Mouse (Mus musculus) adrenal gland, adult 8-10 months (tissue): ENCODE data around the gene Olfr643. TPM values are rescaled to one million over a fixed set of nuclear protein-coding genes. Genes with fewer than 3 reads are reported as not detected.

Source experiments
- DNase-seq: peaks from one replicate; pipeline ENCODE4 v3.0.0; 2022
- total RNA-seq, 4 experiments: library from RNA; stranded (reverse); gene quantifications; 2 replicates each; pipeline ENCODE4 v1.2.4; 2022

Gene Olfr643
- total RNA-seq = not detected

DNA sequence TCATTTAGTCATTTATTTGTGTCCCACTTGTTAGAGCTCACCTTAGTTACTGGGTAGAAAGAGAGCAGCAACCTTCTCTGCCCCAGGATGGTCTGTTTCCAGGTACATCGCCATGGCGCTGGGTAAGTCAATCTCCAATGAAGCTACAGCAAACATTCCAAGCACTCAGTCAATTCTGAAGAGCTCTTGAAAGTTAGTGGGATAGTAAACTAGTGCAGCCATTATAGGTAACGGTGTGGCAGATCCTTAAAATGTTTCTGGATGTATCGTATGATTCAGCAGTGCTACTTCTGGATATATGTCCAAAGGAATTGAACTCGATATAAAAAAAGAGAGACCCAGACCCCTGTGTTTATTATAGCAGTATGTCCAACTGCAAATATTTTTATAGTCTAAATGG is at the start of gene Olfr643:
TSS of gene Olfr643 (minus strand) at position 101 of the 400 bp plus-strand sequence.
- no peak for DNase-seq

DNA sequence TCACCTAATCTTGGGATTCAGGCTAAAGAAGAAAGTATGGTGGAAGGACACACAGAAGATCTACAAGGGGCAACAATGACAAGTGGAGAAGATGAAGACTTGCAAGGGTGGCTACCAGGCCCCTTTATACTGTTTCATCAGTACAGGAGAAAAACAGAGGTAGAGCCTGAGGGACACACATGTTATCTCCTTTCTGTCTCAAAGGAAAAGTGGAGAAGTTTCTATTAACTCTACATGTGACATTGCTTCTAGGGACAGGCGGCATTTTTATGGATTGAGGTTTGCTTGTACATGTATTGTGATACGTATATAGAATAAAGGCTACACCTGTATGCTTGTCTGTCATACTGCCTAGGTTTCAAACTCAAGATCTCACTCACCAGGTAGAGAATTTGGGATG is 46.1 kb upstream of the Olfr643 start, which contains the start of gene Olfr648:
TSS of gene Olfr648 (minus strand) at position 101 of the 400 bp plus-strand sequence.
- no peak for DNase-seq

DNA sequence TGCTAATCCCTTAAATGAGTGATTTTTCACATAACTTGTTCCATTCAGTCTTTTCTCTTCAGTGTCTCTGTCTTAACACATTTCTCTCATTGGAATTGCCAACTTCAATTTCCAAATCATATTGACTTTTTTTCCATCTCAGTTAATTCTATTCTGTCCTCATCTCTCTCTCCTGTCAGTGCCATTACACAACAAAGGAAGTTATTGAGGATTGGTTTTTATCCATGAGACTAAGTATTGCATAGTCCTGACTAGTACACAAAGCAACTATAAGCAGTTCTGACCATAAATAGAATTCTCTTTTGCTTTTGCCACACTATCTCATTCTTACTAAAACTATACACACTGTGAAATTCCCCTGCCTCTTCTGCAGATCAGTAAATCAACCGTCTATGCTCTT is 41.9 kb upstream of the Olfr643 start:
- no peak for DNase-seq

DNA sequence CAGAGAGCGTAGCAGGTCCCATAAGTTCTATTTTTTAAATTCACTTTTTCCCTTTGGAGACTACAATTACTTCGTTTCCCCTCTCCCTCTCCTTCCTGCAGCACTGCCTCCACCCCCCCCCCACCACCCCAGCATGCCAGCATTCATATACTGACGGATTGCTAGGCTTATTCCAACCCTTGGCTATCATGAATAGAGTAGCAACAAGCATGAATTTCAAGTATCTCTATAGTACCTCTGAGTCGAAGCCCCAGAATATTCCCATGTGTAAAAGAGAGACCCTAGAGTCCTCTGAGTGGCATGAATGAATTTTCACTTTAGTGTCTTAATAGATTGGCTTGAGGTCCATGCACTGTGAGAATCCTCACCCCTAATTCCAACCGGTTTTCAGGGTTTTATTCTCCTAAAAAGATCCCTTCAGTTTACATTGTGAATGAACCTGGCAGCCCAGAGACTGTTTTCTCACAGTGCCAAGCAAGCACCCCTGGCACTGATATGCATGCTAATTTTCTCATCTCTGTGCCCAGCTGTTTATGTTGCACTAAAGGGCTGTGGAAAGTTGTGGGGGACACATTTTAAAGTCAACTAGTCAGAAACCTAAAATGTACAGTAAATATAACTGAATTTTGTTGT is 41.3 kb upstream of the Olfr643 start:
- no peak for DNase-seq

DNA sequence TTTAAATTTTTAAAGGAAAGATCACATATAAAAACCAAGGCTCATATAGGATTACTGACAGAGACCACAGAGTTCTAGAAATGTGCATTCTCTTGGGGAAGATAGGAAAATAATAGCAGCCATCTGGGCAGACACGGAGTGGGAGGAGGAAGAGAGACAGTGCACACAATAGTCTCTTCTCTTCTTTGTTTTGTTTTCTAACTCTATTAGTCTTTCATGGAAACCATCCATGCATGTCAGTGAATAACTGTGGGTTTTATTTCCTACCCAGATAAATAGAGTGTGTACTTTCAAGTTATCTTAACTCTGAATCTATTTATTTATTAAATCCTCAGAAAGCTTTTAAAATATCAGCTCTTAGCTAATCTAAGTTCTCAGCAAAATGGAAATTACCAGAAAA is 37.9 kb upstream of the Olfr643 start:
- DNase-seq = no peak

DNA sequence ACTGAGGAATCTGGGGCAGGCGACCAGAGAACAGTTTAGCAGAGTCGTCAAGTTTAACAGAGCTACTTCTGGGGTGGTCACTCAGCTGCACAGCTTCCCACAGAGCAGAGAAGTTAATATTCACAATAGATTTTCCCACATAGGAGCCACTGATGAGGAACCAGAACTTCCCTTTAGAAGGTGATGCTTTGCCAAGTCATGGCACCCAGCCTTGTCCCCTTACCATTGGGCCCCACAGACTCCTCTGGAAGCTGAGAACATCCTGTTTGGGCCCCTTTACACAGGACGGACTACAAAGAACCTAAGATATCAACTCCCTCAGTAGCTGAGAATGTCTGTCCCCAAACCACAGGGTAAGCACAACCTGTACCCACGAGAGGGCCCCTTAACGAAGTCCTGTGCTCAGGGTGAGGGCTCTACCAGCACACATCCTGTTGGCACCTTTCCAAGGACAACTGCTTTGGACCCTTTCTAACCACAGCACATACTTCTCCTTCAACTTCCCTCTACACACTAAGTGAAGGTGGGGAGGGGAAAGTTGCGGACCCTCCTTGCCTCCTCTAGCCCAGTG is 32.5 kb upstream of the Olfr643 start:
- no peak for DNase-seq

DNA sequence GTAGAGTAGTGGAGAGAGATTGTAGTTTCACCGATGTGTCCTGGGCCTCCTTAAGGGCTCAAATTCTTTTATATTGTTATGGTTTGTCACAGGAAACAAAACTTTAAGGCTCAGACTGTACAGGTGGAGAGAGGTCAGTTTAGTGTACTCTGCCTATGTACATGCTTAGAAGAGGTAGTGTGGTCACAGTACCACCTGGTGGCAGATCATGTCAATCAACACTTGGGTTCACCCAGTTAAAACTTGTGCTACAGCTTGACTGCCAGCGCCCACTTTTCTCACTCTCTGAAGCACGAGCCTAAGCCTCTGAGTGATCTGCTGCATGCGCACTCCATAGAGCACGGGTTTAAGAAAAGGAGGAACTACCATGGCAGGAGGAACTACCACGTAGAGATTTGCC is 29.9 kb upstream of the Olfr643 start:
- no peak for DNase-seq

DNA sequence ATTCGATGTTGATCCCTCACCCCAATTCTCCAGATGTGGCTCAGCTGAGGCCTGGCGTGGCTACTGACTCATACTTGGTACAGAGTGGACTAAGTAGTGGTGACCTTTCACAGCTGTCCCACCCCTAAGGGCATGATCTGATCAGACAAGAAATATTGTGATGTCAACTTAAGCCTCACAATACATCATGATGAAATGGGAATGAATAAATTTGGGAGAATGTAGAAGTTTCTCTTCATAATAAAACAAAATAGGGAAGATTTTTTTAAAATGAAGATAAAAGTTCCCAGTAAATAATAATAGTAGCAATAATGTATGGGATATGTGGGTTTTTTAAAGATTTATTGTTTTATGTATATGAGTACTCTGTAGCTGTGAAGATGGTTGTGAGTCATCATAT is 13.3 kb upstream of the Olfr643 start, which contains the start of gene Ubqlnl:
TSS of gene Ubqlnl (minus strand) at position 101 of the 400 bp plus-strand sequence.
- DNase-seq = no peak

DNA sequence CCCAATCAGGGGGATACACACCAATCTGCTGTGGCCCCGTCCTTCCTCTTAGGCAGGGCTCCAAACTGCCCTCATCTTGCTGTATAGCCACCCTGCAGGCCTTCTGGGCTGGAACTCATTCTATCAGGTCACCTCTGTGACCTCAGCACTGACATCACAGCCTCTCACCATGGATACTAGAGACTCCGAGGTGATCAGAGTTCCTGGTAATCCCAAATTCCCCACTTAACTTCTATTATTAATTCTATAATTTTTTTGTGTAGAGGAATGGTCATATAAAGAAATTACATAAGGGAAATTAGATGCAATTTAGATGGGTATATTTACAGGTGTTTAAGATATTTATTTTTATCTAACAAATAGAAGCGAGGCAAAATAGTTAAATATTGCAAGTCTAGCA is 6.0 kb upstream of the Olfr643 start, which contains the start of gene Ubqln3:
TSS of gene Ubqln3 (minus strand) at position 101 of the 400 bp plus-strand sequence.
- DNase-seq = no peak

DNA sequence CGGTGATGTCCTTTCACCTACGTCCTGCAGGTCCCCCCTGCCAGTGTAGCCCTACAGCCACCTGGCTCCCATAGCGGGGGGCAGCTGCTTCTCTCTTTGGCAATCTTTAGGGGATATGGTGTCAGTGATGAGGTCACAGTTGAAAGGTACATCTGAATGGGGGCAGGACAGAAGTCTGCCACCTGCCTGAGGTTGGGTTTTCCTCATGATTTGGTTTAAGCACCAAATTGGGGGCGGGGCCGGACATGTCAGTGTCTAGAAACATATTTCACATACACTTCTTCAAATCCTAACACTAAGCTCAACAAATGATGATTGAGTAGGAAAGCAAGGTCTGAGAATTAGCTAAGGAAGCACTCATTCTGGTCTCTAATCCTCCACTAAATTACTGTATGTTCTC is 7.5 kb downstream of the Olfr643 start, which contains the start of gene Ubqln5:
TSS of gene Ubqln5 (minus strand) at position 101 of the 400 bp plus-strand sequence.
- DNase-seq = no peak

DNA sequence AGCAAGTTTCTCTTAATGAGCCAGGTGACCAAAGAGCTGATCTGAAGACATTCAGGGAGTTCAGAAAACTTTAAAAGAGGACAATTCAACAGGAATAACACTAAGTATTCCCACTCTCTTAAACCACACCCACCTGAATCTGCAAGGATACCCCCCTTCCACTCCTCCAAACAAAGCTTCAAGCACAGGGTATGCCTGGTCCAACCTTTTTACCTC is 32.5 kb downstream of the Olfr643 start, which contains the start of gene Olfr646:
TSS of gene Olfr646 (plus strand) at position 117 of the 216 bp plus-strand sequence.
- DNase-seq = no peak

DNA sequence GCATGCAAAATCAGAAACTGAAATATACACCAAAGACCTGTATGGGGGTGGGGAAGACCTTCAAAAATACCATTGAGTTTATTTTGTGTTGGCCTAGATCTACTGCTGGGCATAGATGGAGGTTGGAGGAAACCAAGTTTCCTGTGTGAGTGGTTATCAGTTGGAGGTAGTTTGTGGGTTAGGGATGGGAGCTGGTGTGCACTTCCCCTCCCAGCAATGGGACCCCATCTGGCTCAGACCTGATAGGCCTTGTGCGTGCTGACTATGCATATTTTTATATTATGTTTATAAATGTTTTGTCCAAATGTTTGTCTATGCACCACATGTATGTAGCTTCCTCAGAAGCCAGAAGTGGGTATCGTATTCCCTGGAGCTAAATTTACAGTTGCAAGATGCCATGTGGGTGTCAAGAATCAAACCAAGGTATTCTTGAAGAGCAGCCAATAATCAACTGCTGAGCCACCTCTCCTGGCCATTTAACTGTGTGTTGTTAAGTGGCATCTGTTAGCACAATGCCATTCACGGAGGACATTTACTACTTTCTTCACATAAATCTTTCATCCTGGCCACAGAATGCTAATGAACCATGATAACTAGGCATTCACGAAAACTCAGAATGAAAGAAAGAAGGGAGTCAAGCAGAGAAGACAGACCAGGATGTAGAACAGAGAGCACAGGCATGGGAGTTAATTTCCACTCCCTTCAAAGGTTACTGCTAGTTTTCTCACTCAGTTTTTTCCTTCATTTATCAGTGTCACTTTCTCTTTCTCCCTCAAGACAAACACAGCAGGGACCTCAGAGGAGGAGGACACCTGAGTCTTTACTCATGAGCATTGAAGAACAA is 33.1 kb downstream of the Olfr643 start:
- DNase-seq = no peak

DNA sequence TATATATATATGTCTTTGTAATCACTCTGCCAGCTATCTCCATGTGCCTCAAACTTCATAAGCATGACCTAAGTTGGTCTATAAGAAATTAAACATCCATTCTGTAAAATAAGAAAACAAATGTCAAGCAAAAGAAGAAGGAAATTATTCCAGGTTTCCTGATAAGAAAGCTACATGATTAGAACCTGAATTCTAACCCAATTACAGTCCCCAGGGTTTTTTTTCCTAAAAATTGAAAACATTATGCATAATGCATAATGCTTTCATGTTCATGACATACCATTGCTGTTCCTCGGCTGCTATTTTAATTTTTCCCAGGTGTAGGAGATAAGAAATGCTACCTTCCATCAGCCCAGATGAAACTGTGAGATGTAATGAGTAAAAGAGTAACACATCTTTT is 51.8 kb downstream of the Olfr643 start, which contains the start of gene Olfr645:
TSS of gene Olfr645 (minus strand) at position 101 of the 400 bp plus-strand sequence.
- no peak for DNase-seq

DNA sequence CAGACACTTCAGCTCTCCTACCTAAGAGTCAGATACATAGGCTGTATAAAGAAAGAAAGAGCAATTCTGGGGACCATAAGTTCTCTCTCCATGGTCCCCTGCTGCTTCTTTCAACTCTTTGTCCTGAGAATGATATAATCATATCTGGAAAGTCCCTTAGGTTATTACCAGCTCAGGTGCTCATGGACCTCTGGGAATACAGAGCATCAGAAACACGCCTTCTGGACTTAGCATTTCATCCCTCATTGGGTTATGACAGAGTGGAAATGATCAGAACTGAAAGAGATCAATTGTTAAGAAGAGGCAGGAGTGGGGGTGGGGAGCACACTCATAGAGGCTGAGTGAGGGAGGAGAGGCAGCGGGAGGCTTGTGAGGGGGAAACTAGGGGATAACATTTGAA is 65.4 kb downstream of the Olfr643 start, which contains the start of gene Olfr644:
TSS of gene Olfr644 (minus strand) at position 101 of the 400 bp plus-strand sequence.
- DNase-seq = no peak

DNA sequence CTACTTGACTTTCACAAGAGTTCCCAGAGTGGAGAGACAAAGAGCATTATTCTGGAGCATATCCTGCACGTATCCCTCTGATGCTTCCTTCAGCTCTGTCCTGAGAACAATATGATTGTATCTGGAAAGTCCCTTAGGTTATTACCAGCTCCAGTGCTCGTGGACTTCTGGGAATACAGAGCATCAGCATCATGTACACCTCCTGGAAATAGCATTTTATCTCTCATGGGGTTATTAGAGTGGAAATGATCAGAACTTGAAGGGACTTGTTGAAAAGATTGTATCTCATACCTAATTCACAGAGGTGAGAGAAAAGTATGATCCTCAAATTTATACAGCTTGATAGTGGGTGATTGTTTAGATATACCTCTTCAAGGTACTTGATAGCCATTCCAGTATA is 75.9 kb downstream of the Olfr643 start, which contains the start of gene 4930516K23Rik:
TSS of gene 4930516K23Rik (minus strand) at position 101 of the 400 bp plus-strand sequence.
- DNase-seq = no peak

DNA sequence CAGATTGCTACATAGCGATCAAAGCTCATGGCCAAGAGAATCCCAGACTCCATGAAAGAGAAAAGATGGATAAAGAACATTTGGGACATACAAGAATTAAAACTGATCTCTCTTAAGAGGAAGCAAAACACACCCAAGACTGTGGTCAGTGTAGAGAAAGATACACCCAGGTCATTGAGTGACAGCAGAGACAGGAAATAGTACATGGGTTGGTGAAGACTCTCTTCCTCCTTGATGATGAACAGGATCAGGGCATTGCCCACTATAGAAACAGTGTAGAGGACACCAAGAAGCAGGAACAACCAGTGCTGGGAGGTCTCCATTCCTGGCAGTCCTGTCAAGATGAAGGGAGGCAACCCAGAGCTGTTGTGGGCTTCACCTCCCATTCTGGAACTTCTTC is 78.0 kb downstream of the Olfr643 start:
- DNase-seq = no peak

DNA sequence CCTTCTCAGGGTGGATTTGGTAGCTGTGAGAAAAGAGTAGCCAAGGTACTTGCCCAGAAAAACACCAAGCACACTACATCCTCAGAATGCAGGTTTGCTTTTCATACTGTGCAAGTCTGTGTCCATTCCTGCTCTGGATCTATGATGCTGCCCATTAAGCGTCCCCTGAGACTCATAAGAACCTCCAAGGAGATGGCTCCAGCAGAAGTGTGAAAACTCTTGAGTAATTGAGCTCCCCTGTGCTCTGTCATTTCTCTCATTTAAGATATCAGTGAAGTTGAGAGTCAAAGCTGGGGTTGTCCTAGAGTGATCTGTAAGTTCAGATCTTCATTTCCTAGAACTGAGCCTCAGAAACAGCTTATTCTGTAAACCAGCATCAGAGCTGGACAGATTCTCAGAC is 84.6 kb downstream of the Olfr643 start, which contains the start of gene Olfr642:
TSS of gene Olfr642 (minus strand) at position 101 of the 400 bp plus-strand sequence.
- no peak for DNase-seq

DNA sequence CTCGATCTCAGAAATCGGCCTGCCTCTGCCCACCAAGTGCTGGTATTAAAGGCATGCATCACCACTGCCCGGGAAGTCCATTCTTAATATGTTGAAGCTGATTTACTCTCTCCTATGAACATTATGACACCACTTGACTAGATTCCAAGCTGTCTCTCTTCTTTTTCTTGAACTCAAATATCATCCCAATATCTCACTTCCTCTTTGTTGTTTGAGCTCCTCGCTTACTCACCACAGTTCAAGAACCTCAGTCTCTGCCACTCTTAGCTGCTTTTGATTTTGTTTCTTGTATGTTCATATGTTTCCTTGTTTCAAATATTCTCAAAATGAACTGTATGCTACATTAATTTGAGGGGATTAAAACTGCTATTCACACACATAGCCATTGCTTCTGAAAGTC is 86.5 kb downstream of the Olfr643 start:
- no peak for DNase-seq

DNA sequence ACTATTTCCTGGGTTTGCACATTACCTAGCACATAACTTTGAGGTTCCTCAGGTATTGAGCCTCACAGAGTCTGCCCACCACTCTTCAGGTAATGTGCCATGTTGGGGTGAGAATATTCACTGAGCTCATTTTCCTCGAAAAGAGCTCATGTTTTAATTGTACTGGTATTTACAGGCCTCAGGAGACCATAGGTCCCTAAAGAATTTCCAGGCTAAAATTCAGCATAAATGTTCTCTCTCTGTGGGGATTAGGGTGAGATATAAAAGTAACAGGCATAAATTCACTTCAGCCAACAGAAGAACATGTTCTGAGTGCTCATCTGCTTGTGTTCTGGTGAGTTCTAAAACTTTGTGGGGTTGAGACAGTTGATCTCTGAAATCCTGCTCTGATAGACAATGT is 102.1 kb downstream of the Olfr643 start, which contains the start of gene Olfr641:
TSS of gene Olfr641 (plus strand) at position 301 of the 400 bp plus-strand sequence.
- DNase-seq = no peak

DNA sequence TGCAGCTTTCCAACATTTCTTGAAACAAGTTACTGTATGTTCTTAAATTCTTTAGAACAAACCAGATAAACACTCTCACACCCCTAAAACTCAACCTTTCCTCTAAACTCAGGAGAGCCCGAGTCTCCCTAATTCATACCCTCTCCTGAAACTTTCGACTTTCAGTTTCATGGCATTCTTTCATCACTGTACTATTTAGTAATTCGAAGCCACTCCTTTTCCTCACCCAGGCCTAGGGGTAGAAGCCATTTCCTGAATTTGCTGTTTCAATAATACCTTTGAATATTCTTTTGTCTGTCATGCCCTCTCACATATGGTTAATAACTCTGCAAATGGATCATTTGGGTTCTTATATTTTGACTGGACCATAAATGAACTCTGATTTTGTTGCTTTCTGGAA is 110.2 kb downstream of the Olfr643 start:
- no peak for DNase-seq

DNA sequence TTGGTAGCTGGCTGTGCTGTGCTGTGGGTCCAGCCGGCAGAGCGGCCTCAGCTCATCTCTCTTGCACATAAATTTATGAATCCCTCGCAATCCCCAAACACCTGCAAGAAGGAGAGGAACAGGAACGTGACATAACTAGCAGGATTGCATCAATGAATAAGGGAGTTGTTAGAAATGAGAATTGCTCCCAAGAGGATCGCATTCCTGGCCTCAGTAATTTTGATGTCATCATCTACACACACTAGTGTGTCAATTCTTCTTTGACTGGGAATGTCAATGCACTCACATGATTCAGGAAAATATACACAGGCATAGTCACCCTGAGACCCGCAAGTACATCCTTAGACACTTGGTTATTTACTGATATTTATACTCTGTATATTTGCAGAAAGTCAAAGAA is 111.7 kb downstream of the Olfr643 start, which contains the start of gene Olfr640:
TSS of gene Olfr640 (minus strand) at position 101 of the 400 bp plus-strand sequence.
- DNase-seq = no peak

DNA sequence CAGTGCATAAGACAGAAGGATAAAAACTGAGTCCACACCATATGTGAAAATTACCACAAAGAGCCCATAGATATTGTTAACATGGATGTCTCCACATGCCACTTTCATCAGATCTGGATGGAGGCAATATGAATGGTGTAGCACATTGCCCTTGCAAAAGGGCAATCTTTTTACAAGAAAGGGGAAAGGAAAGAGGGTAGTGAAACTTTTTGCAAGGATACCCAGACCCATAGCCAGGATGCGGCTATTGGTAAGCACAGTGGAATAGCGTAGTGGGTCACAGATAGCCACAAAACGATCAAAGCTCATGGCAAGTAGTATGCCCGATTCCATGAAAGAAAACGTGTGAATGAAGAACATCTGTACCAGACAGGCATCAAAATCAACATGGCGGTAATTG is 115.6 kb downstream of the Olfr643 start:
- no peak for DNase-seq

DNA sequence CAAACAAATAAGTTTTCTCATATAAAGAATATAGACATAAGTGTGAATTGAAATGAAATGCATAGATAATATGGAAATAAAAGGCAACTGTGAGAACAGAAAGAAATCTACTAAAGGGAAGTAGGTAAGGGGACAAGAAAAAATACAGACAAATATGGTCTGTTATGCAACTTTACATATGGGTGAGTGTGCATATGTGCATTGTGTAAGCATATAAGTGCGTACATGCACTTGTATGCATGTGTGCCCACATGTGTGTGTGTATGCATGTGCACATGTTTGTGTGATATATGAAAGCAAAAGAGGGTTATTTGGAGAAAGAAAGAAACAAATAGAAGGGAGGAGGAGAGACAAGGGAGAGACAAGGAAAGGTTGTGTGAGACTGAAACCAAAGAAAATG is 118.3 kb downstream of the Olfr643 start:
- no peak for DNase-seq
